Mouse (Mus musculus) spleen, postnatal 0 days (tissue): ENCODE measurements around the gene Gm21477. TPM values are rescaled to one million over a fixed set of nuclear protein-coding genes. Genes with fewer than 3 reads are reported as not detected.

ENCODE experiments used
- polyA plus RNA-seq: library from polyadenylated mRNA; unstranded; fragments of >200 nt; fragmentation: Nextera tagmentation; extraction: Ambion mirVana; gene quantifications from 2 replicates; pipeline ENCODE4 v1.2.1, GENCODE M21; 2015

Gm21477 gene
- polyA plus RNA-seq, result not detected in 2 replicates

GRCm38 (mm10) chrY:87116521-87116920 is at the start of gene Gm21477:
Gene Gm21477 (plus strand): TSS chrY:87116821.

